Mouse (Mus musculus) MEL (cell line): Measurements from ENCODE around the gene Prcd. TPM values are rescaled to one million over a fixed set of nuclear protein-coding genes. Genes with fewer than 3 reads are reported as not detected.

Experiments
- DNase-seq: peaks from one replicate; pipeline ENCODE4 v3.0.0; 2011; ENCODE audit warnings: low read depth, low spot score
- H3K27ac ChIP-seq: 2 replicates; pipeline ENCODE4 v1.5.1; 2012; ENCODE audit warnings: low read depth, mild to moderate bottlenecking, control low read depth, low read length, moderate library complexity; ENCODE audit not compliant: control insufficient read depth
- H3K27me3 ChIP-seq, 2 experiments: fragments of 150-350 bp in 1 of 2; sonication (generic) in 1 of 2; 2 replicates each; pipeline ENCODE4 v1.6.1; 2012; ENCODE audit warnings: low read length in 2 of 2, mild to moderate bottlenecking in 2 of 2, improper control_type of control experiment in 1 of 2, moderate library complexity in 1 of 2; ENCODE audit not compliant: insufficient read depth in 2 of 2, control insufficient read depth in 1 of 2
- H3K36me3 ChIP-seq, 2 experiments: 2 replicates each; pipeline ENCODE4 v1.6.1; 2012 to 2014; ENCODE audit warnings: low read length in 2 of 2, improper control_type of control experiment in 1 of 2, inconsistent platforms in 1 of 2, mild to moderate bottlenecking in 1 of 2; ENCODE audit not compliant: insufficient read depth in 2 of 2, control insufficient read depth in 1 of 2
- H3K4me1 ChIP-seq, 2 experiments: fragments of 150-350 bp in 1 of 2; sonication (generic) in 1 of 2; 2 replicates each; pipeline ENCODE4 v1.6.1; 2012; ENCODE audit warnings: low read length in 2 of 2, improper control_type of control experiment in 1 of 2, mild to moderate bottlenecking in 1 of 2; ENCODE audit not compliant: insufficient read depth in 2 of 2, control insufficient read depth in 1 of 2
- H3K4me3 ChIP-seq, 2 experiments: fragments of 150-350 bp in 1 of 2; sonication (generic) in 1 of 2; 2 replicates each; pipeline ENCODE4 v1.5.1; 2012; ENCODE audit warnings: low read depth in 2 of 2, low read length in 2 of 2, mild to moderate bottlenecking in 2 of 2, moderate library complexity in 2 of 2, control low read depth in 1 of 2, improper control_type of control experiment in 1 of 2; ENCODE audit not compliant: control insufficient read depth in 1 of 2, insufficient read depth in 1 of 2
- H3K79me2 ChIP-seq: 2 replicates; pipeline ENCODE4 v1.6.1; 2012; ENCODE audit warnings: mild to moderate bottlenecking, low read length, moderate library complexity; ENCODE audit not compliant: control insufficient read depth, poor library complexity, insufficient read depth
- H3K9ac ChIP-seq: 2 replicates; pipeline ENCODE4 v1.6.1; 2012; ENCODE audit warnings: low read depth, mild to moderate bottlenecking, control low read depth, low read length, moderate library complexity; ENCODE audit not compliant: control insufficient read depth, poor library complexity, severe bottlenecking
- H3K9me3 ChIP-seq: fragments of 150-350 bp; sonication (generic); replicated peaks from 2 replicates; pipeline ENCODE4 v1.6.1; 2012; ENCODE audit warnings: mild to moderate bottlenecking, low read length, improper control_type of control experiment, moderate library complexity; ENCODE audit not compliant: insufficient read depth
- EP300 ChIP-seq, 2 experiments: IDR thresholded peaks; 2 replicates each; pipeline ENCODE4 v1.6.1; 2011; ENCODE audit warnings: improper control_type of control experiment in 2 of 2, low read length in 2 of 2, low read depth in 1 of 2, mild to moderate bottlenecking in 1 of 2
- ETS1 ChIP-seq: IDR thresholded peaks from 2 replicates; pipeline ENCODE4 v1.6.1; 2012; ENCODE audit warnings: low read depth, mild to moderate bottlenecking, inconsistent platforms, low read length, improper control_type of control experiment, moderate library complexity
- GATA1 ChIP-seq: IDR thresholded peaks from 2 replicates; pipeline ENCODE4 v1.6.1; 2011; ENCODE audit warnings: low read depth, low read length, improper control_type of control experiment
- KAT2A ChIP-seq: conservative IDR thresholded peaks from 2 replicates; pipeline ENCODE4 v1.6.1; 2012; ENCODE audit warnings: low read depth, low read length, improper control_type of control experiment, inconsistent platforms
- MAFK ChIP-seq: IDR thresholded peaks from 2 replicates; pipeline ENCODE4 v1.6.1; 2011; ENCODE audit warnings: low read depth, mild to moderate bottlenecking, low read length, improper control_type of control experiment, borderline replicate concordance
- MAZ ChIP-seq: IDR thresholded peaks from 2 replicates; pipeline ENCODE4 v1.6.1; 2012; ENCODE audit warnings: low read depth, mild to moderate bottlenecking, inconsistent platforms, low read length, improper control_type of control experiment
- MEF2A ChIP-seq: IDR thresholded peaks from 2 replicates; pipeline ENCODE4 v1.6.1; 2014; ENCODE audit warnings: low read depth, mild to moderate bottlenecking, inconsistent platforms, low read length, improper control_type of control experiment; ENCODE audit not compliant: poor library complexity, insufficient replicate concordance, severe bottlenecking; ENCODE audit errors: extremely low read depth
- MXI1 ChIP-seq: IDR thresholded peaks from 2 replicates; pipeline ENCODE4 v1.6.1; 2011; ENCODE audit warnings: mild to moderate bottlenecking, low read depth, low read length, improper control_type of control experiment
- NELFE ChIP-seq: IDR thresholded peaks from 2 replicates; pipeline ENCODE4 v1.6.1; 2011; ENCODE audit warnings: low read depth, low read length, improper control_type of control experiment
- NRF1 ChIP-seq: IDR thresholded peaks from 2 replicates; pipeline ENCODE4 v1.6.1; 2014; ENCODE audit warnings: low read depth, mild to moderate bottlenecking, inconsistent platforms, low read length, improper control_type of control experiment, moderate library complexity; ENCODE audit not compliant: poor library complexity, insufficient read depth, severe bottlenecking
- POLR2A ChIP-seq, 2 experiments: IDR thresholded peaks; 2 replicates each; pipeline ENCODE4 v1.6.1; 2011 to 2012; ENCODE audit warnings: low read length in 2 of 2, mild to moderate bottlenecking in 2 of 2, control low read depth in 1 of 2, improper control_type of control experiment in 1 of 2, low read depth in 1 of 2, moderate library complexity in 1 of 2; ENCODE audit not compliant: control insufficient read depth in 1 of 2, insufficient read depth in 1 of 2, poor library complexity in 1 of 2
- RAD21 ChIP-seq: IDR thresholded peaks from 2 replicates; pipeline ENCODE4 v1.6.1; 2011; ENCODE audit warnings: mild to moderate bottlenecking, low read depth, low read length, improper control_type of control experiment
- RCOR1 ChIP-seq: IDR thresholded peaks from 2 replicates; pipeline ENCODE4 v1.6.1; 2012; ENCODE audit warnings: low read depth, mild to moderate bottlenecking, inconsistent platforms, low read length, improper control_type of control experiment
- SIN3A ChIP-seq: IDR thresholded peaks from 2 replicates; pipeline ENCODE4 v1.6.1; 2012; ENCODE audit warnings: low read length, improper control_type of control experiment, inconsistent platforms
- SMC3 ChIP-seq: IDR thresholded peaks from 2 replicates; pipeline ENCODE4 v1.6.1; 2011; ENCODE audit warnings: low read depth, low read length, improper control_type of control experiment
- TCF12 ChIP-seq: IDR thresholded peaks from 2 replicates; pipeline ENCODE4 v1.6.1; 2014; ENCODE audit warnings: low read depth, mild to moderate bottlenecking, inconsistent platforms, low read length, improper control_type of control experiment, moderate library complexity
- UBTF ChIP-seq: IDR thresholded peaks from 2 replicates; pipeline ENCODE4 v1.6.1; 2012; ENCODE audit warnings: low read depth, mild to moderate bottlenecking, inconsistent platforms, low read length, improper control_type of control experiment, moderate library complexity, borderline replicate concordance; ENCODE audit not compliant: insufficient read depth
- ZC3H11A ChIP-seq: IDR thresholded peaks from 2 replicates; pipeline ENCODE4 v1.6.1; 2012; ENCODE audit warnings: low read depth, mild to moderate bottlenecking, inconsistent platforms, low read length, improper control_type of control experiment
- ZMIZ1 ChIP-seq: IDR thresholded peaks from 2 replicates; pipeline ENCODE4 v1.6.1; 2012; ENCODE audit warnings: low read depth, mild to moderate bottlenecking, inconsistent platforms, low read length, improper control_type of control experiment, moderate library complexity
- polyA plus RNA-seq, 2 experiments: library from polyadenylated mRNA; stranded (reverse) in 1 of 2; unstranded in 1 of 2; fragments of >175 nt in 1 of 2; fragments of >200 nt in 1 of 2; gene quantifications; 2 replicates each; pipeline versions ENCODE4 v1.2.1 to v1.2.4; 2012; ENCODE audit warnings: low replicate concordance in 2 of 2, low read depth in 1 of 2; ENCODE audit not compliant: insufficient read length in 2 of 2, insufficient read depth in 1 of 2, missing spikeins in 1 of 2
- total RNA-seq: library from RNA; depleted of rRNA; stranded (reverse); fragments of 300-350 nt; gene quantifications from 2 replicates; pipeline ENCODE4 v1.2.3, GENCODE M21; 2012

The Prcd gene
- total and polyA plus RNA-seq, 3 experiments: 44.4 to 72.2 TPM; not detected in 1

DNA sequence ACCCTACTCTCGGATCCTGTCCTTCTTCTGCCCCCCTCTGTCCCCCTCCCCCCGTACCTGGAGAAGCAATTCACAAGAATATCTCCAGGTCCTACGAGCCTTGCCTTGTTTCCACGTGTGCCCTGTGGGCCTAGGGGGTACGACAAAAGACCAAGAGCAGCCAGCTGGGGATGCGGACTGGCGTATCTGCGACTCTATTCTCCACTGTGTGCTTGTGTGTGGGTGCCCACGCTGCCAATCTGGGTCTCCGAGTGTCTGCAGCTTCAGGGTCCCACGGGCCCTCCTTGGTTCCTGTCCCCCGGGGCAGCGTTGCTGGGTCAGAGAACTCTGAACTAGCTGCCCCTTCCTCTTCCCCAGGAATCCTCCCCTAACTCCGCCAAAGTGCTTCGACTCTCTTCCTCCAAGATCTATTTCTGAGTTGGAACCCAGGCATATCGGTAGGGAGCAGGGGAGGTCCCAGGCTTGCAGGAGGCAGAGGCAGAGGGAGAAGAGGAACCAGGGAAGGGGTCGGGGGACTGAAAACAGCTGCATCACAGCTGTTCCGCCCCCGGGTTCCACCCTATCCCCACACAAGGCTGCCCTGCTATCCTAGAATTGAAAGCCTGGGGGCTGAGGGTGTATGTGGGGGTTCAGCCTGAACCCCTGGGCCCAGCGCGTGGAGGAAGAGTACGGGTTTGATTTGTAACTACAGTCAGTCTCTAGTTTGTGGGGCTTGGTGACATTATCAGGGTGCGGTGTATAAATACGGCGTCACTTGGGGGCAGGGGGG lies 820 bp upstream of the Prcd start:
- H3K4me3 ChIP-seq: no peak overlapping the region
- TF ChIP-seq NELFE: no peak
- no peak for TF ChIP-seq ZC3H11A
- TF ChIP-seq NRF1: no peak
- TF ChIP-seq EP300 (IDR thresholded peaks at IDR 0.05; ENCODE audit: low read depth in 1 of 2, low read length in 2 of 2): no peak
- no peaks in the 10 kb centered on the region; the same call in 1 of the 2 replicates for H3K79me2 ChIP-seq
- H3K27me3 ChIP-seq: peaks cover 0 to 7% of the 10 kb centered on the region in 2 experiments; a peak in 1 of 4 replicates
- peaks cover 0 to 11% of the 10 kb centered on the region in 2 experiments; a peak in 2 of 4 replicates for H3K36me3 ChIP-seq
- no peaks in the 10 kb centered on the region for H3K9me3 ChIP-seq
- H3K9ac ChIP-seq: no peak overlapping the region
- H3K27ac ChIP-seq: no peak overlapping the region
- peaks cover 0 to 31% of the 10 kb centered on the region in 2 experiments for H3K4me1 ChIP-seq
- DNase-seq: no peak

DNA sequence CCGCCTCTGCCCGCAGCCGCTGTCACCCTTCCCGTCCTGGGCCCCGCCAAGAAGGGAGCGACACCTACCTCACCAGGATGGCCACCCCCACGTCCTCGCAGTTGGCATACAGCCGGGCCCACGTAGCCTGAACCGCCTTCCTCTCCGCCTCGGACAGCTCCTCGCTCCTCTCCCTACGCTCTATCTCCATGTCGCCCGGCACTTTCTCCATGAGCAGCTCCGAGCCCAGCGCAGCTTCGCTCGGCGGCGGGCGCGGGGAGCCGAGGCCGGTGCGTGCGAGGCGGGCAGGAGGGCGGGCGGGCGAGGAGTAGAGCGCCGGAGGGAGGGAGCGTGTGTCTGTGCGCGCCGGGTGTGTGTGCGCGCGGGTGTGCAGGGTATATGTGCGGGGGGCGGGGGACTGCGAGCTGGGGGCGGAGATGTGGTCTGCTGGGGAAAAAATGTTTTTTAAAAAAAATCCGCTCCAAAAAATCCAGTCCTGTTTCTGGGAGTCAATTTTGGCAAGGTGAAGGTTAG lies 431 bp downstream of the Prcd start:
- peak overlapping the region; percentile 57 for H3K9ac ChIP-seq
- no peak overlapping the region for H3K27ac ChIP-seq
- peak overlapping the region; percentile 56 to 57 for H3K4me3 ChIP-seq
- H3K36me3 ChIP-seq: peaks cover 0 to 8% of the 10 kb centered on the region in 2 experiments; a peak in 2 of 4 replicates
- DNase-seq: peak; percentile 60
- H3K27me3 ChIP-seq: peaks cover 0 to 7% of the 10 kb centered on the region in 2 experiments; a peak in 1 of 4 replicates
- no peaks in the 10 kb centered on the region for H3K9me3 ChIP-seq
- H3K79me2 ChIP-seq: no peaks in the 10 kb centered on the region; the same call in 1 of the 2 replicates
- TF ChIP-seq MEF2A (no peak), MAFK (no peak), TCF12 (no peak), MXI1 (0 out of 2 replicates have a peak, but pooled peaks have one; percentile 11), NRF1 (0 out of 2 replicates have a peak, but pooled peaks have one; percentile 17), RCOR1 (no peak), ETS1 (no peak), GATA1 (no peak), KAT2A (no peak), SIN3A (no peak), SMC3 (no peak), RAD21 (no peak), MAZ (no peak; the same call in 1 of the 2 replicates), UBTF (peak; percentile 88; the same call in 1 of the 2 replicates), ZMIZ1 (no peak), POLR2A (IDR thresholded peaks at IDR 0.05; ENCODE audit: control insufficient read depth in 1 of 2, insufficient read depth in 1 of 2, low read depth in 1 of 2, low read length in 2 of 2, poor library complexity in 1 of 2) (no peak)
- H3K4me1 ChIP-seq: peaks cover 2 to 34% of the 10 kb centered on the region in 2 experiments
